Mouse (Mus musculus): ENCODE results near the gene Adamts6.

DNA sequence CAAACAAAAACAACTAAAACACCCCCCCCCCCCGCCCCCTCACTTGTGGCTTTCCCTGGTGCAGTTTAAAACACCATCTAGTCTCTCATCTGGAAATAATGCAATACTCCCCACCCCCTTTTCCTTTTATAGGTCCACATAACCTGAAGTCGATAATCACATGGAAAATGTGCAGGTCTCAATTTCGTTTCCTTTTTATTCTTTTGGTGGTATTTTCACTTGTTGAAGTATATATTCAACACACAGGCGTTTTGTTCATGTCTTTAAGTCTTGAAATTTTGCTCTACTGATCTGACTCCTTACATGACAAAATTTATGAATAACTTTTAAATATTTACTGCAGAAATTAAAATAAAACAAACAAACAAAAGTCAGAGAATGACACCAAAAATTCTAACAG, 1.3 kb upstream of the Adamts6 start:
- TF ChIP-seq CTCF (IDR thresholded peaks at IDR 0.05; ENCODE audit: low read depth) (no peak), EP300 (IDR thresholded peaks at IDR 0.05; ENCODE audit: low read depth) (no peak)
